Mouse (Mus musculus) neural tube, embryonic 15.5 days (tissue): Measurements from ENCODE around the gene Asb16. TPM values are rescaled to one million over a fixed set of nuclear protein-coding genes. Genes with fewer than 3 reads are reported as not detected.
A peak's percentile ranks its signal among the peaks of the same experiment; 100 is the strongest.

Experiments used
- ATAC-seq: fragments of 200-750 bp; cut with Nextera tagmentation; 2 replicates; pipeline ENCODE4 v1.8.0; 2017; ENCODE audit warnings: mild to moderate bottlenecking, moderate TSS enrichment, moderate library complexity; ENCODE audit not compliant: low FRiP score
- H3K27ac ChIP-seq: fragments of 300-500 bp; sonication (generic); replicated peaks from 2 replicates; pipeline ENCODE4 v1.5.1; 2015; ENCODE audit warnings: mild to moderate bottlenecking, inconsistent platforms
- H3K27me3 ChIP-seq: fragments of 300-500 bp; sonication (generic); replicated peaks from 2 replicates; pipeline ENCODE4 v1.6.1; 2015; ENCODE audit warnings: inconsistent platforms
- H3K36me3 ChIP-seq: fragments of 300-500 bp; sonication (generic); 2 replicates; pipeline ENCODE4 v1.6.1; 2015; ENCODE audit warnings: inconsistent platforms
- H3K4me1 ChIP-seq: fragments of 300-500 bp; sonication (generic); 2 replicates; pipeline ENCODE4 v1.6.1; 2015; ENCODE audit warnings: inconsistent platforms
- H3K4me2 ChIP-seq: fragments of 300-500 bp; sonication (generic); 2 replicates; pipeline ENCODE4 v1.6.1; 2015; ENCODE audit warnings: inconsistent platforms, mild to moderate bottlenecking, moderate library complexity
- H3K4me3 ChIP-seq: fragments of 300-500 bp; sonication (generic); replicated peaks from 2 replicates; pipeline ENCODE4 v1.5.1; 2015; ENCODE audit warnings: mild to moderate bottlenecking, inconsistent platforms
- H3K9ac ChIP-seq: fragments of 300-500 bp; sonication (generic); replicated peaks from 2 replicates; pipeline ENCODE4 v1.6.1; 2015; ENCODE audit warnings: mild to moderate bottlenecking, inconsistent platforms
- H3K9me3 ChIP-seq: fragments of 300-500 bp; sonication (generic); replicated peaks from 2 replicates; pipeline ENCODE4 v1.6.1; 2016; ENCODE audit warnings: inconsistent platforms
- WGBS: fragments of 180-500 bp; shearing (Covaris S2); methylation state at CpG from one replicate; pipeline ENCODE4 v1.1.7; 2015; ENCODE audit warnings: mixed read lengths; 5-methylcytosine and 5-hydroxymethylcytosine counted together
- polyA plus RNA-seq: library from polyadenylated mRNA; unstranded; fragments of >200 nt; fragmentation: Nextera tagmentation; extraction: Ambion mirVana; gene quantifications from 2 replicates; pipeline ENCODE4 v1.2.1, GENCODE M21; 2015

Gene Asb16
- polyA plus RNA-seq, 1 experiment from 2014 or later, result 0.12 TPM

DNA sequence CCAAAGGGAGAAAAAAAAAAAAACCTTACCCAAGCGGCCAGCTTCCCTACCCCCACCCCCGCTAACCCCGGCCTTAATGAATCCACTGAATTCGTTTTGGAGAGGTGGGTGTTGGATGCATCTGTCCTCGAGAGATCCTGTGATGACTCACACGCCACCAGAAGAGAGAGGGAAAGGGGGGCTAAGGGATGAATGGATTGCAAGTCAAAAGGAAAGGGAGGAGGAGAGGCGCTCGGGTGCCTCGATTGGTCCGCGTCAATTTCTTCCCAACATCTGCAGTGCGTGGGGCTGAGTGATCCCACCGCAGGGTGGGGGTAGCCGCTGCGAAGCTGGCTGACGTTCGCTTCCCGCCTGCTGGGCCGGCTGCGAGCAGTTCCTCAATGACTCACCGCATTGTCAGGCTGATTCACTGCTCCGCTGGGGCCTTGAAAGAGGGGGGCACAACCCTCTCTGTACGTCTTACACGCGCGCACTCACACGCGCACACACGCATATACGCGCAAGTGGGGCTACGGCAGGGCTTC, 23.6 kb upstream of the Asb16 start:
- under 1% methylated on average over 32 of the region's 32 CpGs for WGBS
- ATAC-seq, result peak; percentile 88
- H3K9ac ChIP-seq, result peak overlapping the region; percentile 60
- H3K4me1 ChIP-seq, result peaks cover 30% of the 10 kb centered on the region
- H3K4me3 ChIP-seq, result peak overlapping the region; percentile 39
- no peaks in the 10 kb centered on the region for H3K27me3 ChIP-seq
- no peaks in the 10 kb centered on the region for H3K36me3 ChIP-seq
- peak overlapping the region; percentile 82 for H3K27ac ChIP-seq
- H3K4me2 ChIP-seq, result peak overlapping the region; percentile 83
- H3K9me3 ChIP-seq, result no peaks in the 10 kb centered on the region

DNA sequence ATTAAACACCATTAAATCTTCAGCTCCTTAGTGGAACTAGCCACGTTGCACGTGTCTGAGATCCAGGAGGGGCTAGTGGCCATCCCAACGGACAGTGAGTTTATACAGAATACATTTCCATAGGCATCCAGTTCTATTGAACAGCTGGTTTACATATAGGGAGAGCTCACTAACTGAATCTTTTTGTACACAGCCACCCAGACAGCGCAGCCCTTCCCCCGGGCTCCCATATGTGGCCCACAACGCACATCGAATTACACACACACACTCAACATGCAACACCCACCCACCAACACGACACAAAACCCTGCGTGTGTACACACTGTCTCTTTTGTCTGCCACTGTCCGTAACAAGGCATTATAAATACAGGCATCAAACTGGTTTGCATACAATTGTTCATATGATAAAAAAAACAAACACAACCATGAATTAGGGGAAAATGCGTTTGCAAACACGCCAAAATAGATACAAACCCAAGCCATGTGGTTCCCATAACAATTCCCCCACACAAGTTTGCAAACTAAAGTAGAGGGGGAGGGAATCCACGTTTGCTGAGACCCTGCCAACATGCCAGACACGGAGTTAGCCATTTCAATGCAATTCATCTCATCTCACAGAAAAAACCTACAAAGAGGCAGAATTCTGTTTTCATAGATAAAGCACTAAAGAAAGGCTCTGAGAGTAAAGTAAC, 22.8 kb upstream of the Asb16 start:
- Histone ChIP-seq H3K9me3 (no peaks in the 10 kb centered on the region), H3K27ac (peak overlapping the region; percentile 82), H3K4me2 (peak overlapping the region; percentile 83), H3K4me1 (peaks cover 30% of the 10 kb centered on the region), H3K9ac (peak overlapping the region; percentile 60), H3K4me3 (peak overlapping the region; percentile 39), H3K36me3 (no peaks in the 10 kb centered on the region), H3K27me3 (no peaks in the 10 kb centered on the region)
- WGBS, result 28% methylated on average over 14 of the region's 14 CpGs
- no peak; the same call in 1 of the 2 replicates for ATAC-seq

DNA sequence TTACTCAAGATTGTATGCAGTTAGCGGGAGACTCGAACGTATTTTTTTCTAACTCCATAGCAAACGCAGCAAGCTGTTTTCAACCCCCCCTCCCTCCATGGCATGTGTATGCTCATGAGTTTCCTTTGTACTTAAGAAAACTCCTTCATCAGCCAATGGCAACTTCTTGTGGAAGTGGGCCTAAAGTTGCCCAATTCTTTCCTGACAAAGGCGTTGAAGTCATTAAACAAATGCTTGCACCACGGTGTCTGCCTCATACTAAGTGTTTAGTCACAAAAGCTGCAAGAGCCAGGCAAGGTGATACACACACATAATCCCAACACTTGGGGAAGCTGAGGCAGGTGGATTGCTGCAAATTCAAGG, 22.3 kb upstream of the Asb16 start:
- no peak overlapping the region for H3K4me2 ChIP-seq
- no peak for ATAC-seq
- H3K9me3 ChIP-seq, result no peaks in the 10 kb centered on the region
- H3K4me3 ChIP-seq, result no peak overlapping the region
- 81% methylated on average over 6 of the region's 6 CpGs for WGBS
- H3K9ac ChIP-seq, result no peak overlapping the region
- no peaks in the 10 kb centered on the region for H3K36me3 ChIP-seq
- H3K27ac ChIP-seq, result peak overlapping the region; percentile 82; the same call in 1 of the 2 replicates
- no peaks in the 10 kb centered on the region for H3K27me3 ChIP-seq
- peaks cover 30% of the 10 kb centered on the region for H3K4me1 ChIP-seq

DNA sequence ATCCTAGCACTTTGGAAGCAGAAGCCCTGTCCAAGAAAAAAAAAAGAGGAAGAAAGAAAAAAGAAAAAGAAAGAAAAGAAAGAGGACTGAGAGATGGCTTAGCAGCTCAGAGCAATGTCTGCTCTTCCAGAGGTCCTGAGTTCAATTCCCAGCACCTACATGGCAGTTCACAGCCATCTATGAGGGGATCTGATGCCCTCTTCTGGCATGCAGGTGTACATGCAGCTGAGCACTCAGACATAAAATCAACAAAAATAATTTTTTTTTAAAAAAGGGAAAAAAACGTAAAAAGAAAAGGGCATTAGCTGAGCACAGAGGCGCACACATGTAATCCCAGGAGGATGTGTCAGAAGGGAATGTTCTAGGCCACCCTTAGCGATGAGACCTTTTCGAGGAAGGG, 21.7 kb upstream of the Asb16 start:
- WGBS, result 92% methylated on average over 4 of the region's 4 CpGs
- Histone ChIP-seq H3K4me2 (no peak overlapping the region), H3K4me3 (no peak overlapping the region), H3K4me1 (peaks cover 30% of the 10 kb centered on the region), H3K36me3 (no peaks in the 10 kb centered on the region), H3K27ac (no peak overlapping the region), H3K9ac (no peak overlapping the region), H3K27me3 (no peaks in the 10 kb centered on the region), H3K9me3 (no peaks in the 10 kb centered on the region)
- no peak for ATAC-seq

DNA sequence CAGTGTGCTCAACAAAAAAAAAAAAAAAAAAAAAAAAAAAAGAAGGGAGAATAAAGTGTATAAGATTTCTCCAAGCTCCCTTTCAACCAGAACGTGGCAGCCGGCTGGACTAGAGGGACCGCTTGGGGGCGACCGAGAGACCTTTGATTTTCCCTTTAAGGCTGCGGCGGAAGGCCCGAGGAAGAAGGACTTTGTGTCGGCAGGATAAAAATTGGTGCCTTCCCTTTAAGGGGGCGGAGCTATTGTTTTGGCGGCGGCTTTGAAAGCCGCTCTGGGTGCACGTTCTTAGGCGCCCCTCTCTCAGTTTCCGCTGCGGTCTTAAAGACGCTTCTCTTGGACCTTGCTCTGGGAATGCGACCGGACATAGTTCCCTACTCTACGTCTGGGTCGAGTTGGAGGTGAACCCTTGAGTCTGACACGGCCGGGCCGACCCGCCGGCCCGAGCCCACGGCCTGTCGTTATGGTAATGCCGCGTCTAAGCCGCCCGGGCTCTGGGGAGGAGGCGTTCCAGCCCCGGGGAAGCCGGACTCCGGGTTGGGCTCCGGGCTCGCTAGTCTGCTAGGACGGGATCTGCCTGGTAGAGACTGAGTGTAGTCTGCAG, 19.8 kb upstream of the Asb16 start, which contains the start of gene BC030867:
Gene BC030867 (plus strand): TSS at position 253 of the 601 bp plus-strand sequence.
- Histone ChIP-seq H3K27ac (no peak within 1 kb of the TSS), H3K4me3 (peak within 1 kb of the TSS; percentile 43), H3K9me3 (no peaks in the 10 kb centered on the region), H3K4me1 (peaks cover 30% of the 10 kb centered on the region), H3K9ac (peak within 1 kb of the TSS; percentile 35; the same call in 1 of the 2 replicates), H3K27me3 (no peaks in the 10 kb centered on the region), H3K4me2 (peak within 1 kb of the TSS; percentile 88), H3K36me3 (no peaks in the 10 kb centered on the region)
- ATAC-seq, result no peak; the same call in 1 of the 2 replicates
- under 1% methylated on average over 41 of the region's 41 CpGs for WGBS

DNA sequence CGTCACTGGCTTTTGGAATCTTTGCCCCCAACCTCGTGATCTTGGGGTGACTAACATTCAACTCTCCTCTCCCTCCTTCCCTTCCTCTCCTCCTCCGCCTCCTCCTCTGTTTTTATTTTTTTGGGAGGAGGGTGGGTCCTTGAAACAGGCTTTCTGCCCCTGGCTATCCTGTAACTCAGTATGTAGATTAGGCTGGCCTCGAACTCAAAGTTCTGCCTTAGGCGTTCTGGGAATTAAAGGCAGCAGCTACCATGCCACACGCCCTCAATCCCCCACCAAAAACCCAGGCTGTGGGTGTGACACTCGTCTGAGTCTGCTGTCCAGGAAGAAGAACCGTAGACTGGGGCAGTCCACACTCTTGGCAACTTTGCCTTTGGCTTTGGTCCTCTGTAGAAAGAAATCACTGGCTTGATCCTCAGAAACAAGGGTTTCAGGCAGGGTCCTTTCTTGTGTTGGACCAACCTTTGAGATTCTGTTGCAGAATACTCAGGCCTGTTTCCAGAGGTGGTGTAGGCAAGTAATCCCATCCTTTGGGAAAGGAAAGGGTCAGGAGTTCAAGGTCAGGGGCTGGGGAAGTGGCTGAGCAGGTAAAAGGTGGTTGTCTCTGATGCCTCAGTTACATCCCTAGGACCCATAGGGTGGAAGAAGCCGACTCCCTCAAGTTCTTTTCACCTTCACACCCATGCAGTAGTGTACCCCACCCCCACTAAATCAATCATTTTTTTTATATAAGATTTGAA, 19.0 kb upstream of the Asb16 start:
- Histone ChIP-seq H3K36me3 (no peaks in the 10 kb centered on the region), H3K4me1 (peaks cover 27% of the 10 kb centered on the region), H3K9me3 (no peaks in the 10 kb centered on the region), H3K4me3 (peak overlapping the region; percentile 43), H3K4me2 (peak overlapping the region; percentile 88), H3K27me3 (no peaks in the 10 kb centered on the region), H3K9ac (peak overlapping the region; percentile 35; the same call in 1 of the 2 replicates), H3K27ac (no peak overlapping the region)
- 13% methylated on average over 9 of the region's 9 CpGs for WGBS
- ATAC-seq, result no peak

DNA sequence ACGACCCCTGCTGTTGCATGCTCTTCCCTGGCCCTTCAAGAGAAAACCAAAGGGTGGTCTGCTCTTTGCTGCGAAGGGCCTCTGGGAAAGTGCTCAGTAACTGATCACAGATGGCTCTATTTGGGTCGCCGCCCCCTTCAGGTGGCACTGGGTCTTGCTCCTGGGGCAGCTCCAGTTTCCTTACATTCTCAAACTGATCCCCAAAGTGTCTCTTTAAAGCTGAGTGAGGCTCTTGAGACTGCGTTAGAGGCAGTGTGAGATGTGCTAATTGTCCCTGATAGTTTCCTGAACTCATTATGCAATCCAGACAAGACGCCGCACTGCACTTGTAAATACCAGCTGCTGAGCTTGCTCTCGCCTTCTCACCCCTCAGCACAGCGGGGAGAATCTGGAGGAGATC, 11.0 kb upstream of the Asb16 start:
- ATAC-seq, result 0 out of 2 replicates have a peak, but pooled peaks have one; percentile 17
- Histone ChIP-seq H3K4me3 (no peak overlapping the region), H3K9me3 (no peaks in the 10 kb centered on the region), H3K27ac (0 out of 2 replicates have a peak overlapping the region, but pooled peaks have one; percentile 11), H3K9ac (0 out of 2 replicates have a peak overlapping the region, but pooled peaks have one; percentile 5), H3K4me1 (peaks cover 16% of the 10 kb centered on the region; the same call in 1 of the 2 replicates), H3K36me3 (no peaks in the 10 kb centered on the region), H3K4me2 (no peak overlapping the region), H3K27me3 (no peaks in the 10 kb centered on the region)
- WGBS, result 33% methylated on average over 9 of the region's 9 CpGs

DNA sequence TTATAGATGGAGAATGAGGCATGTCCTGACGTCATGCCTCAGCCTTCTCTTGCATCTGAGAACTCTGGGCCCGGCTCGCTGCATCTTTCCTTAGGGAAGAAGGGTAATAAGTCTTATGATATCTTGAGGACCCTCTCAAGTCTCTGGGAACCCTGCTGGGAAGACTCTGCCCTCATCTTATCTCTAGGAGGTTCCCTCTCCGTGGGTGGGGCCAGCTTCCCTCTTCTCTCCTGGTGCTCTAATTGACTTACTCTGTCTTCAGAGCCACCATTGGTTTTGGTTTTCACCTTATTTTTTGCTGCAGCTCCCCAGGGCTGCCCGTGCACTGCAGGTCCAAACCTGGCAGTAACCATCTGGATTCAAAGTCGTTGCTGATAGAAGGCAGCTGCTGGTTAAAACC, 10.4 kb upstream of the Asb16 start:
- Histone ChIP-seq H3K36me3 (no peaks in the 10 kb centered on the region), H3K9ac (0 out of 2 replicates have a peak overlapping the region, but pooled peaks have one; percentile 5), H3K9me3 (no peaks in the 10 kb centered on the region), H3K4me3 (no peak overlapping the region), H3K27me3 (no peaks in the 10 kb centered on the region), H3K4me2 (no peak overlapping the region; the same call in 1 of the 2 replicates), H3K4me1 (peaks cover 16% of the 10 kb centered on the region; the same call in 1 of the 2 replicates), H3K27ac (no peak overlapping the region)
- no peak for ATAC-seq
- 86% methylated on average over 6 of the region's 6 CpGs for WGBS

DNA sequence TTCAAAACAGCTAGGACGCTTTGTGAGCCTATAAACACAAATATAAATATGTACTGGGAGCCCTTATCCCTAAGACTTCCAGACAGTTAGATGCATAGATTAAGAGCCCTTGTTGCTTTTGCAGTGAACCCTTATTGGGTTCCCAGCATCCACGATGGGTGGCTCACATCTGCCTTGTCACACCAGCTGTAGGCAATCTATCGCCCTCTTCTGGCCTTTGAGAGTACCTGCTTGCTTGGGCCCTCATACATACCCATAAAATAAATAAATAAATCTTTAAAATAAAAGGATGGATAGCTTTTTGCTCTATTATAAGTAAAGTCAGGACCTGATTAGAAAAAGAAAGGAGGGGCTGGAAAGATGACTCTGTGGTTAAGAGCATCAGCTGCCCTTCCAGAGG, 10.0 kb upstream of the Asb16 start:
- Histone ChIP-seq H3K9ac (no peak overlapping the region), H3K27me3 (no peaks in the 10 kb centered on the region)

DNA sequence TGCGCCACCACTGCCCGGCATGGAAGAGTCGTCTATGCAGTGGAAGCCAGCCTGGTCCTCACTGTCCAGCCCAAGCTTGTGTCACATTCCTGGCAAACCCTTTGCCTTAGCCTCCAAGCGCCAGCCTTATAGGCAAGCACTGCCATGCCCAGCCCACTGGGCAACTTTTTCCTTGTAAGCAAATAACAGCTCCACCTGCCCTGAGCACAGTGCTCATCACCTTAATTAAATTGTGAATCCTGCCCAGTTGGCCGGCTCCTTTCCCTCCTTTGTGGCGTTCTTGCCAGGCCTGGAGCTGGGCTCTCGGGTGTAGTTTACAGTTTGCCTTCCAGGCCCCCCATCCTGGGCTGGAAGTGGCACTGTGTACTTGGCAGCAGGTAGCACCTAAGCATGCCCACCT, 5.3 kb upstream of the Asb16 start:
- no peak for ATAC-seq
- H3K9ac ChIP-seq, result no peak overlapping the region
- no peaks in the 10 kb centered on the region for H3K36me3 ChIP-seq
- H3K4me1 ChIP-seq, result peaks cover 13% of the 10 kb centered on the region
- 92% methylated on average over 7 of the region's 7 CpGs for WGBS
- no peak overlapping the region for H3K27ac ChIP-seq
- no peaks in the 10 kb centered on the region for H3K9me3 ChIP-seq
- no peaks in the 10 kb centered on the region; the same call in 1 of the 2 replicates for H3K27me3 ChIP-seq
- H3K4me2 ChIP-seq, result no peak overlapping the region
- H3K4me3 ChIP-seq, result no peak overlapping the region

More for the DNA sequence above, 10.0 kb upstream of the Asb16 start:
- Histone ChIP-seq H3K4me3 (no peak overlapping the region), H3K36me3 (no peaks in the 10 kb centered on the region), H3K9me3 (no peaks in the 10 kb centered on the region), H3K27ac (no peak overlapping the region), H3K4me2 (no peak overlapping the region), H3K4me1 (peaks cover 16% of the 10 kb centered on the region; the same call in 1 of the 2 replicates)
- WGBS, result 93% methylated on average over 3 of the region's 3 CpGs
- ATAC-seq, result no peak

DNA sequence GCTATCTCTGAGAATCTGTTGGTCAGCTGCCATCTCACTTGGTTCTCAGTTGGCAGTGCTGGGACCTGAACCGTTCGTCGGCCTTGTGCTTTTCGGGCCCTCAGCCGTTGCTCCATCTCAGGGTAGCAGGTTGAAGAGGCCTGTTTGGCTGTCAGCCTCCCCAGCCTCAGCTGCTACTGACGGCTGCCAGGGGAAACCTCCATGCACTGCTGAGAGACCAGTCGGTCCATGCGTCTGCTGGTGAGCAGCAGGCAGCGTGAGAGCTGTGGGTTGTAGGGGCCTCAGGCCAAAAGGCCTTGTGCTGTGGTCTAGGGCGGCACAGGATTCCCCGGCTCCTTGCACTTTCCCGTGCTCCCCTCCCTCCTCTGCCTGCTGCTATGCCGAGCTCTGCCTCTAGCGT, 2.7 kb upstream of the Asb16 start:
- Histone ChIP-seq H3K27ac (no peak overlapping the region), H3K27me3 (no peaks in the 10 kb centered on the region; the same call in 1 of the 2 replicates), H3K9me3 (no peaks in the 10 kb centered on the region), H3K4me1 (peaks cover 9% of the 10 kb centered on the region), H3K4me3 (no peak overlapping the region), H3K4me2 (no peak overlapping the region), H3K36me3 (no peaks in the 10 kb centered on the region), H3K9ac (no peak overlapping the region)
- 72% methylated on average over 14 of the region's 14 CpGs for WGBS
- no peak for ATAC-seq
